Mouse (Mus musculus): ENCODE measurements around the gene Syt16. TPM values are rescaled to one million over a fixed set of nuclear protein-coding genes. Genes with fewer than 3 reads are reported as not detected.

Syt16 gene
- polyA plus RNA-seq, 1 experiment from 2014 or later = not detected

DNA sequence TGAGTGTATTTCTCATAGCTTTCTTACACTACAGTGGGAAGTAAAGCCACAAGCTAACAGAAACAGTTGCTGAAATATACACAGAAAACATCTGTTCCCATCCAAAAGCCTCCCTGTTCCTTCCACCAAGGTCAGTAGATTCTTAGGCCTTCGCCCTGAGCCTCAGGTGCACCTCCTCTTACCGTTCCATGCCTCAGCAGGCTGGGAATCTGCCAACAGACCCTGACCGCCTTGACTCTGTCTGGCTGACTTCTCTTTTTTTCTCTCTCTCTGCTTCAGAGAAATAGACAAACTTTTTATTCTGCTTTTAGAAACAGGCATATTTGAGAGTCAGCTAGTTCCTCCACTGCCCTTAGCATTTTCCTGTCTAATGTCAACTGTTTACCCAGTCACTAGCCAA lies 19.3 kb upstream of the Syt16 start:
- no peak overlapping the region for H3K9ac ChIP-seq (replicated peaks)
- DNase-seq = no peak
- H3K4me2 ChIP-seq (ENCODE audit: low read depth, low read length) = no peak overlapping the region
- no peaks in the 10 kb centered on the region for H3K4me1 ChIP-seq (ENCODE audit: insufficient read depth)
- H3K27ac ChIP-seq (ENCODE audit: low read depth) = no peak overlapping the region
- H3K4me3 ChIP-seq (ENCODE audit: low read depth, low read length) = no peak overlapping the region
- no peak for ATAC-seq
- H3K9me3 ChIP-seq (ENCODE audit: low read length) = no peaks in the 10 kb centered on the region
- H3K27me3 ChIP-seq (ENCODE audit: insufficient read depth, low read length) = no peaks in the 10 kb centered on the region
- no peak for TF ChIP-seq CTCF (IDR thresholded peaks at IDR 0.05; ENCODE audit: low read depth)
- no peak for TF ChIP-seq EP300 (IDR thresholded peaks at IDR 0.05; ENCODE audit: low read depth)
- 80% methylated on average over 3 of the region's 3 CpGs for WGBS (ENCODE audit: insufficient replicate concordance)
- H3K36me3 ChIP-seq (replicated peaks; ENCODE audit: insufficient read depth, low read length) = peaks cover 37% of the 10 kb centered on the region

DNA sequence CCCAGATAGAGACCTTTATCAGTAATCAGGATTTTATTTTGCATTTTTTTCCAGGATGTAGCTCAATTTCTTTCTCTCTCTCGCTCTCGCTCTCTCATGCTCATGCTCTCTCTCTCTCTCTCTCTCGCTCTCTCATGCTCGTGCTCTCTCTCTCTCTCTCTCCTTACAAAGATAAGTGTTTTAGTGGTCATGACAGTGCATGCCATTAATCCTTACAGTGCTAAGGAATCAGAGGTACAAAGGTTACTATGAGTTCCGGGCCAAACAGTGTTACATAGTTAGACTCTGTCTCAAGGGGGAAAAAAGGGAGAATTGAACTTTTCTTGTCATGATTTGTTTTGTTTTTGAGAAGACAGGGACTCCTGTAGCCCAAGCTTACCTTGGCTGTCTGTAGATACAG lies 17.8 kb upstream of the Syt16 start:
- Histone ChIP-seq H3K27ac (ENCODE audit: low read depth) (no peak overlapping the region), H3K9ac (replicated peaks) (no peak overlapping the region), H3K4me1 (ENCODE audit: insufficient read depth) (no peaks in the 10 kb centered on the region), H3K4me2 (ENCODE audit: low read depth, low read length) (no peak overlapping the region), H3K9me3 (ENCODE audit: low read length) (no peaks in the 10 kb centered on the region), H3K36me3 (replicated peaks; ENCODE audit: insufficient read depth, low read length) (peaks cover 36% of the 10 kb centered on the region), H3K4me3 (ENCODE audit: low read depth, low read length) (no peak overlapping the region), H3K27me3 (ENCODE audit: insufficient read depth, low read length) (no peaks in the 10 kb centered on the region)
- ATAC-seq (no peak), DNase-seq (no peak)
- TF ChIP-seq CTCF (IDR thresholded peaks at IDR 0.05; ENCODE audit: low read depth) (no peak), EP300 (IDR thresholded peaks at IDR 0.05; ENCODE audit: low read depth) (no peak)
- 81% methylated on average over 5 of the region's 5 CpGs for WGBS (ENCODE audit: insufficient replicate concordance)

DNA sequence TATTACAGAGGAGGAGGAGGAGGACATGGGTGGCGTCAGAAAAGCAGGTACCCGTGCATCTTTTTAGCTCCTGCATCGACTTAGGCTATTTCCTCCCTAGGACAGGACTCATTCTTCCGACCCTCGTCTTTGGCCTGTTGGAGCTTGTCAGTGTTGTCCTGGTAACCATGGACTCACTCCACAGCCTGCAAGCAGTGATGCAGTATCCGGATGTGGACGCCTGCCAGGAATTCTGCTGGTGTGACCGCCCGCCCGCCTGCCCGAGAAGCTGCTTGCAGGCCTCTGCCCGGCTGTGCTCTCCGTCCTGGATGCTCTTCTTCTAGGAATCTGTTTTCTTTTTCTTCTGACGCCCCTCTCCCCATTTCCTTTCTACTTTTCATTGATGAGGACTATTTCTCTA lies 14.9 kb upstream of the Syt16 start:
- H3K4me1 ChIP-seq (ENCODE audit: insufficient read depth) = no peaks in the 10 kb centered on the region
- H3K9me3 ChIP-seq (ENCODE audit: low read length) = no peaks in the 10 kb centered on the region
- H3K4me3 ChIP-seq (ENCODE audit: low read depth, low read length) = no peak overlapping the region
- no peak for ATAC-seq
- DNase-seq = peak; percentile 39
- no peak overlapping the region for H3K4me2 ChIP-seq (ENCODE audit: low read depth, low read length)
- no peak overlapping the region for H3K9ac ChIP-seq (replicated peaks)
- 83% methylated on average over 14 of the region's 14 CpGs for WGBS (ENCODE audit: insufficient replicate concordance)
- H3K36me3 ChIP-seq (replicated peaks; ENCODE audit: insufficient read depth, low read length) = peaks cover 29% of the 10 kb centered on the region
- H3K27ac ChIP-seq (ENCODE audit: low read depth) = no peak overlapping the region
- TF ChIP-seq EP300 (IDR thresholded peaks at IDR 0.05; ENCODE audit: low read depth) (no peak), CTCF (IDR thresholded peaks at IDR 0.05; ENCODE audit: low read depth) (no peak)
- H3K27me3 ChIP-seq (ENCODE audit: insufficient read depth, low read length) = no peaks in the 10 kb centered on the region

DNA sequence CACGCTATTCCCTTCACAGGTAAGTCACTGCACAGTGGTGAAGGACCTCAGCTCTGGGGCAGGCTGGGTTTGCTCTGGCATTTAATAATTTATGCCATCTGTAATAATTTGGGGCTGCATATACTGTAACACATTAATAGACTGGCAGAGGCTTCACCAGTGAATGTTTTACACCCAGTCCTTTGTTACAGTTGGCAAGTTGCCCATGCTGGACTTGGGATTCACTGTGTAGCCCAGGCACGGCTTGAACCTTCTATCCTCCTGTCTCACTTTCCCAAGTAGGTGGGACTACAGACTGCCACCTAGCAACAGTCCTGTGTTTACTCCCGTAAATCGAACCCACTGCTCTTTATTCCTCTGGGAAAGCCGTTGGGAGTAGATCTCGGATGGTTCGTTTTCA lies 11.2 kb upstream of the Syt16 start:
- 85% methylated on average over 7 of the region's 7 CpGs for WGBS (ENCODE audit: insufficient replicate concordance)
- DNase-seq (no peak), ATAC-seq (no peak)

DNA sequence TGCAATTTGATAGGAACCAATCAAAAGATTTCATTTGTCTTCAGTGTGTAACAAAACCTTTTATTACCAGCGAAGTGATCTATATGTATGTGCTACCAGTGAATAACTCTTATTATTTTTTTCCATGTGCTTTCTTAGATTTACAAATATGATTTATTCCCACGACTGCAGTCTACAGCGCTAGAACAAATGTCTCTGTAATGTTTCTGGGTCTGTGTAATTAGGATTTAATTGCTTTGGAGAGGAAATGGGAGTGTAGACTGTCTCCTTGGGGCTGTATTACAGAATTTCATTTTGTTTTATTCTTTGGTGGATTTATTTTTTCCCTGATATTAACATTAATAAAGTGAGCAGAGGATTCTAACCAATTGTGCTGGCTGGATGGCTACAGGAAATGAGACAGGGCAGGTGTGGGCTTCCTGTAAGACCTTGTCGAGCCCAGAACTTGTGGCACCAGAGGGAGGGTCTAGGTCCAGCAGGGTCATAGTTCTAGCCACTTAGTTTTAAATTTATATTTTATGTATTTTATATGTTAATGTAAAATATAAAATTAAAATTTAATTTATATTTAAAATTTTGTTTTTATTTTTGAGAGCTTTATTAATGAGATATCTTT lies 9.0 kb upstream of the Syt16 start:
- no peak for DNase-seq
- Histone ChIP-seq H3K4me2 (ENCODE audit: low read depth, low read length) (no peak overlapping the region), H3K36me3 (replicated peaks; ENCODE audit: insufficient read depth, low read length) (peaks cover 4% of the 10 kb centered on the region), H3K9ac (replicated peaks) (no peak overlapping the region), H3K4me3 (ENCODE audit: low read depth, low read length) (no peak overlapping the region), H3K4me1 (ENCODE audit: insufficient read depth) (no peaks in the 10 kb centered on the region), H3K27ac (ENCODE audit: low read depth) (no peak overlapping the region), H3K9me3 (ENCODE audit: low read length) (no peaks in the 10 kb centered on the region), H3K27me3 (ENCODE audit: insufficient read depth, low read length) (no peaks in the 10 kb centered on the region)
- WGBS (ENCODE audit: insufficient replicate concordance) = 80% methylated on average over 4 of the region's 4 CpGs
- TF ChIP-seq EP300 (IDR thresholded peaks at IDR 0.05; ENCODE audit: low read depth) (no peak), CTCF (IDR thresholded peaks at IDR 0.05; ENCODE audit: low read depth) (no peak)
- no peak for ATAC-seq

More for the DNA sequence above, 11.2 kb upstream of the Syt16 start:
- H3K4me2 ChIP-seq (ENCODE audit: low read depth, low read length) = no peak overlapping the region
- H3K27me3 ChIP-seq (ENCODE audit: insufficient read depth, low read length) = no peaks in the 10 kb centered on the region
- TF ChIP-seq CTCF (IDR thresholded peaks at IDR 0.05; ENCODE audit: low read depth) (no peak), EP300 (IDR thresholded peaks at IDR 0.05; ENCODE audit: low read depth) (no peak)
- no peaks in the 10 kb centered on the region for H3K9me3 ChIP-seq (ENCODE audit: low read length)
- H3K27ac ChIP-seq (ENCODE audit: low read depth) = no peak overlapping the region
- H3K36me3 ChIP-seq (replicated peaks; ENCODE audit: insufficient read depth, low read length) = peaks cover 17% of the 10 kb centered on the region
- H3K4me3 ChIP-seq (ENCODE audit: low read depth, low read length) = no peak overlapping the region
- H3K4me1 ChIP-seq (ENCODE audit: insufficient read depth) = no peaks in the 10 kb centered on the region
- no peak overlapping the region for H3K9ac ChIP-seq (replicated peaks)

GRCm38 (mm10) chr12:73989594-73989993 lies 7.9 kb upstream of the Syt16 start:
- DNase-seq (peak; percentile 52), ATAC-seq (no peak)
- Histone ChIP-seq H3K27me3 (ENCODE audit: insufficient read depth, low read length) (no peaks in the 10 kb centered on the region), H3K9me3 (ENCODE audit: low read length) (no peaks in the 10 kb centered on the region), H3K4me2 (ENCODE audit: low read depth, low read length) (no peak overlapping the region), H3K4me1 (ENCODE audit: insufficient read depth) (no peaks in the 10 kb centered on the region), H3K27ac (ENCODE audit: low read depth) (no peak overlapping the region), H3K4me3 (ENCODE audit: low read depth, low read length) (no peak overlapping the region), H3K36me3 (replicated peaks; ENCODE audit: insufficient read depth, low read length) (no peaks in the 10 kb centered on the region; the same call in 1 of the 2 replicates), H3K9ac (replicated peaks) (no peak overlapping the region)
- peak; percentile 75 for TF ChIP-seq CTCF (IDR thresholded peaks at IDR 0.05; ENCODE audit: low read depth)
- no peak for TF ChIP-seq EP300 (IDR thresholded peaks at IDR 0.05; ENCODE audit: low read depth)

DNA sequence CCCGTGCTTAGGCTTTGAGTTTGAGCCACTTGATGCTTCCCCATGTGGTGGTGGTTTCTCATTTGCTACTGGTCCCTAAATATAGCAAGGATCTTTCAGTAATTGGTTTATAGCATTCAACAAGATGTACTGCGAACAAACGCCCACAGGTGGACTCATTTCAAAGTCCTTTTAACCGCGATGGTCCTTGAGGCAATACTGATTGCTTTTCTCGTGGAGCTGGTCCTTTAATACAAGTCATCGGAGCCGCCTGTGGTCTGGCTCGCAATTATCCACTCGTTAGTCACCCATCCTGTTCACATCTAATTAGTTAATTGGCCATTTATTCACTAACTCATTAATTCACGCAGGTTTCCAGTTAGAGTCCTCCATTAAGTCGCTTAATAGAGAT lies 560 bp upstream of the Syt16 start:
- Histone ChIP-seq H3K4me3 (ENCODE audit: low read depth, low read length) (no peak overlapping the region), H3K9ac (replicated peaks) (no peak overlapping the region), H3K9me3 (ENCODE audit: low read length) (no peaks in the 10 kb centered on the region), H3K27me3 (ENCODE audit: insufficient read depth, low read length) (peaks cover 35% of the 10 kb centered on the region), H3K27ac (ENCODE audit: low read depth) (no peak overlapping the region), H3K4me2 (ENCODE audit: low read depth, low read length) (no peak overlapping the region), H3K4me1 (ENCODE audit: insufficient read depth) (0 out of 2 replicates have a peak, but pooled peaks cover 4% of the 10 kb centered on the region), H3K36me3 (replicated peaks; ENCODE audit: insufficient read depth, low read length) (no peaks in the 10 kb centered on the region)
- ATAC-seq (no peak), DNase-seq (no peak)
- 57% methylated on average over 12 of the region's 12 CpGs for WGBS (ENCODE audit: insufficient replicate concordance)
- TF ChIP-seq CTCF (IDR thresholded peaks at IDR 0.05; ENCODE audit: low read depth) (no peak), EP300 (IDR thresholded peaks at IDR 0.05; ENCODE audit: low read depth) (no peak)

Data from liver, postnatal 0 days (tissue).